Mouse (Mus musculus) liver, embryonic 14.5 days (tissue): ENCODE measurements around the gene Atp8a1. TPM values are rescaled to one million over a fixed set of nuclear protein-coding genes. Genes with fewer than 3 reads are reported as not detected.

ENCODE experiments used
- ATAC-seq: fragments of 200-750 bp; cut with Nextera tagmentation; 2 replicates; pipeline ENCODE4 v1.8.0; 2017; ENCODE audit warnings: moderate number of reproducible peaks, mild to moderate bottlenecking, moderate library complexity; ENCODE audit not compliant: insufficient read depth
- DNase-seq, 3 experiments: peaks; one replicate each; pipeline ENCODE4 v3.0.0-alpha.2; 2012 to 2013; ENCODE audit warnings: low read depth in 3 of 3, low spot score in 3 of 3
- H3K27ac ChIP-seq: fragments of 300-500 bp; sonication (generic); 2 replicates; pipeline ENCODE4 v1.5.1; 2014; ENCODE audit warnings: moderate library complexity, mild to moderate bottlenecking, control low read depth, inconsistent platforms
- H3K27me3 ChIP-seq: fragments of 300-500 bp; sonication (generic); 2 replicates; pipeline ENCODE4 v1.6.1; 2014; ENCODE audit warnings: mild to moderate bottlenecking, low read length, moderate library complexity; ENCODE audit not compliant: control insufficient read depth, insufficient read depth
- H3K36me3 ChIP-seq: fragments of 300-500 bp; sonication (generic); replicated peaks from 2 replicates; pipeline ENCODE4 v1.6.1; 2014; ENCODE audit warnings: low read depth; ENCODE audit not compliant: control insufficient read depth, insufficient read depth
- H3K4me1 ChIP-seq, 2 experiments: fragments of 200-500 bp in 1 of 2; fragments of 300-500 bp in 1 of 2; sonication (generic) in 1 of 2; replicated peaks; 2 replicates each; pipeline ENCODE4 v1.6.1; 2012 to 2014; ENCODE audit warnings: antibody characterized with exemption in 1 of 2, inconsistent platforms in 1 of 2, low read length in 1 of 2; ENCODE audit not compliant: control insufficient read depth in 2 of 2, insufficient read depth in 2 of 2
- H3K4me2 ChIP-seq: fragments of 300-500 bp; sonication (generic); 2 replicates; pipeline ENCODE4 v1.6.1; 2014; ENCODE audit warnings: low read depth, mild to moderate bottlenecking, control low read depth, moderate library complexity
- H3K4me3 ChIP-seq, 2 experiments: fragments of 200-500 bp in 1 of 2; fragments of 300-500 bp in 1 of 2; sonication (generic) in 1 of 2; 2 replicates each; pipeline ENCODE4 v1.5.1; 2012 to 2014; ENCODE audit warnings: low read depth in 2 of 2, low read length in 2 of 2, mild to moderate bottlenecking in 2 of 2, control low read depth in 1 of 2, inconsistent platforms in 1 of 2, moderate library complexity in 1 of 2; ENCODE audit not compliant: insufficient read depth in 1 of 2
- H3K9ac ChIP-seq: fragments of 300-500 bp; sonication (generic); replicated peaks from 2 replicates; pipeline ENCODE4 v1.6.1; 2014; ENCODE audit warnings: mild to moderate bottlenecking, control low read depth, moderate library complexity
- H3K9me3 ChIP-seq: fragments of 300-500 bp; sonication (generic); 2 replicates; pipeline ENCODE4 v1.6.1; 2016; ENCODE audit warnings: low read length, mixed read lengths; ENCODE audit not compliant: control insufficient read depth
- CTCF ChIP-seq: IDR thresholded peaks from 2 replicates; pipeline ENCODE4 v1.5.1; 2016; ENCODE audit warnings: antibody characterized with exemption, low read depth, control low read depth
- EP300 ChIP-seq: IDR thresholded peaks from 2 replicates; pipeline ENCODE4 v1.6.1; 2016; ENCODE audit warnings: antibody characterized with exemption, low read depth
- WGBS: fragments of 180-500 bp; shearing (Covaris S2); extraction: QIAGEN DNeasy Blood & Tissue Kit; methylation state at CpG from one replicate; pipeline ENCODE4 v1.1.7; 2014; ENCODE audit not compliant: insufficient replicate concordance; 5-methylcytosine and 5-hydroxymethylcytosine counted together
- polyA plus RNA-seq, 2 experiments: library from polyadenylated mRNA; depleted of rRNA in 1 of 2; stranded (reverse) in 1 of 2; unstranded in 1 of 2; fragments of >200 nt; fragmentation: Nextera tagmentation in 1 of 2; extraction: Ambion mirVana in 1 of 2; gene quantifications; 2 replicates each; pipeline versions ENCODE4 v1.2.1 to v1.2.3; 2012 to 2014

Atp8a1 gene
- polyA plus RNA-seq, 2 experiments, result 21.0 to 42.5 TPM

- TF ChIP-seq EP300 (no peak), CTCF (no peak)
- H3K4me3 ChIP-seq, result no peak overlapping the region
- H3K4me2 ChIP-seq, result no peak overlapping the region
- ATAC-seq, result no peak
- no peak overlapping the region for H3K27ac ChIP-seq
- 81% methylated on average over 8 of the region's 8 CpGs for WGBS
- H3K9me3 ChIP-seq, result no peaks in the 10 kb centered on the region
- DNase-seq, result no peak
- no peaks in the 10 kb centered on the region for H3K4me1 ChIP-seq
- peaks cover 20% of the 10 kb centered on the region for H3K36me3 ChIP-seq
- H3K27me3 ChIP-seq, result no peaks in the 10 kb centered on the region
- no peak overlapping the region for H3K9ac ChIP-seq
Observed at GRCm38 (mm10) chr5:67640596-67641312, 206.5 kb downstream of the Atp8a1 start.

GRCm38 (mm10) chr5:67634339-67634738 lies 212.9 kb downstream of the Atp8a1 start:
- Histone ChIP-seq H3K9ac (no peak overlapping the region), H3K9me3 (no peaks in the 10 kb centered on the region), H3K4me1 (no peaks in the 10 kb centered on the region), H3K4me3 (no peak overlapping the region), H3K36me3 (peaks cover 7% of the 10 kb centered on the region; the same call in 1 of the 2 replicates), H3K27me3 (no peaks in the 10 kb centered on the region), H3K27ac (no peak overlapping the region), H3K4me2 (no peak overlapping the region)
- TF ChIP-seq EP300, result no peak
- TF ChIP-seq CTCF, result no peak
- ATAC-seq, result no peak
- no peak for DNase-seq
- 75% methylated on average over 3 of the region's 3 CpGs for WGBS

GRCm38 (mm10) chr5:67633831-67634268 lies 213.4 kb downstream of the Atp8a1 start:
- no peak overlapping the region for H3K9ac ChIP-seq
- DNase-seq (no peak), ATAC-seq (no peak)
- WGBS, result 45% methylated on average over 10 of the region's 10 CpGs
- no peaks in the 10 kb centered on the region for H3K27me3 ChIP-seq
- H3K4me2 ChIP-seq, result no peak overlapping the region
- no peaks in the 10 kb centered on the region for H3K4me1 ChIP-seq
- H3K36me3 ChIP-seq, result peaks cover 11% of the 10 kb centered on the region; the same call in 1 of the 2 replicates
- H3K9me3 ChIP-seq, result no peaks in the 10 kb centered on the region
- H3K4me3 ChIP-seq, result no peak overlapping the region
- TF ChIP-seq CTCF (no peak), EP300 (no peak)
- no peak overlapping the region for H3K27ac ChIP-seq

- no peak overlapping the region for H3K4me3 ChIP-seq
- no peak overlapping the region for H3K4me2 ChIP-seq
- 58% methylated on average over 7 of the region's 7 CpGs for WGBS
- peaks cover 15% of the 10 kb centered on the region; the same call in 1 of the 2 replicates for H3K36me3 ChIP-seq
- no peak for TF ChIP-seq CTCF
- no peak for TF ChIP-seq EP300
- DNase-seq, result no peak
- no peaks in the 10 kb centered on the region for H3K27me3 ChIP-seq
- no peak overlapping the region for H3K9ac ChIP-seq
- no peaks in the 10 kb centered on the region for H3K9me3 ChIP-seq
- no peak overlapping the region for H3K27ac ChIP-seq
- ATAC-seq, result no peak
- H3K4me1 ChIP-seq, result no peaks in the 10 kb centered on the region
Observed at GRCm38 (mm10) chr5:67633138-67633782, 214.0 kb downstream of the Atp8a1 start.

GRCm38 (mm10) chr5:67631261-67631660 lies 216.0 kb downstream of the Atp8a1 start:
- 94% methylated on average over 12 of the region's 12 CpGs for WGBS
- Histone ChIP-seq H3K4me3 (no peak overlapping the region), H3K4me2 (no peak overlapping the region)

More at GRCm38 (mm10) chr5:67631261-67631660, 216.0 kb downstream of the Atp8a1 start:
- no peak for TF ChIP-seq CTCF
- TF ChIP-seq EP300, result no peak
- no peak overlapping the region for H3K9ac ChIP-seq
- H3K9me3 ChIP-seq, result no peaks in the 10 kb centered on the region
- no peak overlapping the region for H3K27ac ChIP-seq
- H3K4me1 ChIP-seq, result no peaks in the 10 kb centered on the region
- H3K36me3 ChIP-seq, result peaks cover 13% of the 10 kb centered on the region
- ATAC-seq (no peak), DNase-seq (no peak)
- H3K27me3 ChIP-seq, result no peaks in the 10 kb centered on the region
